Mouse (Mus musculus): ENCODE measurements around the gene Isyna1.

Isyna1 gene

DNA sequence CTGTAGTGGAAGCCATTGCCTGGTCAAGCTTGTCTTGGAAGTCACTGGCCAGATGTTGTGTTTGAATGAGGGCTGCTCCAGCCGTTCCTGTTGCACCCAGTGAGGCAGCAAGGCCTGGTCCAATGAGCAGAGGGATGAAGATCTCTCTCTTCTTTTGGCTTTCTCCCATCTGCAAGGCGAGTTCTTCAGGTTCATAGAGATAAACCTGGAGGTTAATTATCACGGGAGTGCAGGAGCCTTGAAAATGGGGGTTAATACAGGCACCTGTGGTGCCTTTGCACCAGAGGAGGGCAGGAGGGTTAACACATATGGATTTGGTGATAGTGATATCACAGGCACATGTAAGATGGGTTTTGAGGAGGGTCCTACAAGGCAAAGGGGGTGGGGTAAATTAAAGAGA is 28.0 kb downstream of the Isyna1 start:
- no peak for DNase-seq (ENCODE audit: low read depth, low spot score)

DNA sequence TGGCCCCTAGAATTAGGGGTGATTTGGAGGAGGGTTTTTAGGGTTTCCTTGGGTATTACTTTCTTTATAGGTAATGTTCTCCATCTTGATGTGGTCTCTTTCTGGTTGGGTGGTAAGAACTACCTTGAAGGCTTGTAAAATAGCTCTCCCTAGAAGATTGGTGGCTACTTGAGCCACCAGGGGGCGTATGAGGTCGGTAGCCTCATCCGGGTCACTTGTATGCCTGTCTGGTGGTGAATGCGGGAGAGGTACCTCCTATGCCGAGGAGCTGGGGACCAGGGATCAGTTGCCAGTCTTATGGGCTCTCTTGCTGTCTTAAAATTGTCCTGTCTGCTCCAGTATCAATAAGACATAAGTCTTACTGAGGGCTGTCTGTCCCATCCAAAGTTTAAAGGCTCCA is 30.9 kb downstream of the Isyna1 start:
- DNase-seq (ENCODE audit: low read depth, low spot score), result no peak

DNA sequence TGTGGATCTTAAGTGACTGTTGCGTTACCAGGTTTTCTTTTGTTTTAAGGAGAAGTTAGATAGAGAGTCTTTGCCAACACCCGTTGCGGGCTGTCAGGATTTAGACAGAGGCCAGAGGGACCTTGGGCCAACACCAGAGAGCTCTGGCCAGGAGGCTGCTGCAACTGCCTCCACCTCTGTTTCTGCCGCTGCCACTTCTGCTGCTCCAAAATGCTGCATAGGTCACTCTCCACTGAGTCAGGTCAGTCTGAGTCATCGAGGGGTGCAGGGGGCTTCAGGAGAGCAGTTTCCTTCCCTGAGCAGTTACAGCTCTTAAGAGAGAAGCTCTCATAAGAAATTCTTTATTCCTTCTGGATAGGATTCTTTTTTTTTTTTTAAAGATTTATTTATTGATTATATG is 32.9 kb downstream of the Isyna1 start:
- no peak for DNase-seq (ENCODE audit: low read depth, low spot score)

DNA sequence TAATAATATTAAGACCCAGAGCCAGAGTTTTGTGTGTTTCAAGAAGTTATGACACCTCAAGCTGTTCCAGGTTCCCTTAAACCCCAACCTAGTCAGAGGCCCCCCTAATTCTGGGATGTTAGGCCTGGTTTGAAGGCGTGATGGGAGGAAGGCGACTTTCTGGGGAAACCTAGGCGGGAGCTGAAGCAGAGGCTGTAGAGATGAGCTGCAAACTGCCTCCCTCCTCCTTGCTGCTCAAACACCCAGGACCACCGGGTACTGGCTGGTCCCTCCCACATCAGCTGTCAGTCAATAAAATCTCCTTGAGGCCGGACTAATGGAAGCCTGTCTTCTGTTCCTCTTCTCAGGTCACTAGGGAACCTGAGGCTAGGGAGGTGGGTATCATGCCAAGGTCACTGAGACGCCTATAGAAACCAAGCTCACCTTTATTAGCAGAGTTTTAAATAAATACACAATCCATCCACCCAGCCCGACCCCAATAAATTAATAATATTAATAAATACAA is 34.9 kb downstream of the Isyna1 start:
- no peak for DNase-seq (ENCODE audit: low read depth, low spot score)

DNA sequence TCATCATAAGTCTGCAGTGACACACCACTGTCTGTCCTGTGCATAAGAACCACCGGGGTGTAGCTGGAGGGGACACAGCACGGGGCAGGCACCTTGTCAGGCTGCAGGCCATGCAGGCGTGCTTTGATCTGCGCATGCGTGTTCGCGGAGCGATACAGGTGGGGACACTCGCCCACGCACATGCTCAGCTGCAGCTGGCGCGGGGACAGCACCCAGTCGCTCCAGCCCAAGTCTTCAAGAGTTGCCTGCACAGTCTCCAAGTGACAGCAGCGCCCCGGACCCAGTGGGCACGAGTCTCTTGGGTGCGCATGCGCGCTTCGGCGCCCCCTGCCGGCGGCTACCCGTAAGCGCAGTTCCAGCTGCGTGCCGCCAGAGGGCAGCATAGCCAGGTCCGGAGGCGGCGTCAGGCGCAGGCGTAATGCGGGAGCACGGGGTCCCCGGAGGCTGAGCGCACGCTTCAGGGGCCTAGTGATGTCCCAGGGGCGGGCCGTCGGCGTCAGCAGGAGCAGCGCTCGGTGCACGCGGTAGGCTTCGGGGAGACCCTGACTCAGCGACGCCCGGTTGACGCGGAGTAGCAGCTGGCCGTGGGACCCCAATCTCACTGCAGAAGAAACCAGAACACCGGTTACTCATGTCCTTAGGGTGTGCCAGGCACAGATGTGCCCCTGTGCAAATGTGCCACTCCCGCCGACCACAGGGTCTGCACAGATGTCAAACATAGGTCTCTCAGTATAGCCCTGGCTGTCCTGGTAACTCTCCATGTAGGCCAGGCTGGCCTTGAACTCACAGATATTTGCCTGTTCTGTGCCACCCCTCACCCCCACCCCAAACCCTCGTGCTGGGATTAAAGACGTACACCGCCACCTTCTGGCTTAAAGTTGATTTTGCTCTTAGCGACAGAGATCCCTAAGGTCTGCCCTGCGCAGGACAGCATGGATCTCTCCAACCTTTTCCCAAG is 35.7 kb downstream of the Isyna1 start:
- peak; percentile 95 for DNase-seq (ENCODE audit: low read depth, low spot score)

DNA sequence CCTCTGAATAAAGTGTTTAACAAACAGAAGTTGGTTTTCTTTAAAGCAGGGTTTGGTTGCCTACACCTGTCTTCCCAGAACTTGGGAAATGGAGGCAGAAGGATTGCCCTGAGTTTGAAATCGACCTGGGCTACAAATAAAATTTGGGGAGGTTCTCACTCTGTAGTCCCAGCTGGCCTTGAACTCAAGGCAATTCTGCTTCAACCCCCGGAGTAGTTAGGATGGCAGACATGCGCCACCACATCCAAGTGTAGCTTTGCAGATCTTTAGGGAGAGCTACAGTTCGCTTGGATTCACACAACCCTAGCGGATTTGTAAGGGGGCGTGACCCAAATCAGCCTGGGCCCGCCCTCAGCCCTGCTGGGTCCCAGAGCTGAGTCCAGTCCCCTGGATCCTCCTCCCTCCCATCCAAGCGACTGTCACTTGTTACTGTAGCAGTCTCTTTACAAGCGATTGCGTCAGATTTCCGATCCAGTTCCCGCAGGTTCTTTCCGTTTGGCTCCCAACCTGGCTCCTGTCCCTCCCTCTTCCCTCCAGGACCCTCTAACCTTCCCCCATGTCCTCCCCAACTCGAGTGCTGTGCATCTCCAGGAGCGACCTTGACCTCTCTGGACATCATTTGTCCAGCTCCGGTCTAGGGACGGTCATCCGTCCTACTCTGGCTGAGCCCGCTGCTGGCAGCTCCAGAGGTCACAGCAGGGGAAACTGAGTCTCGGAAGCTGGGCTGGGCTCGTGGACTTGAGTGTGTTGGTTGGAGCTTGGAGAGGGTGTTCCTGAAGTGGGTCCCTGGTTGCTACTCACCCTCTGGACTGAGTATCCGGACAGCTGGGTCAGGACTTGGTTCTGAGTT is 36.6 kb downstream of the Isyna1 start:
- no peak for DNase-seq (ENCODE audit: low read depth, low spot score)

DNA sequence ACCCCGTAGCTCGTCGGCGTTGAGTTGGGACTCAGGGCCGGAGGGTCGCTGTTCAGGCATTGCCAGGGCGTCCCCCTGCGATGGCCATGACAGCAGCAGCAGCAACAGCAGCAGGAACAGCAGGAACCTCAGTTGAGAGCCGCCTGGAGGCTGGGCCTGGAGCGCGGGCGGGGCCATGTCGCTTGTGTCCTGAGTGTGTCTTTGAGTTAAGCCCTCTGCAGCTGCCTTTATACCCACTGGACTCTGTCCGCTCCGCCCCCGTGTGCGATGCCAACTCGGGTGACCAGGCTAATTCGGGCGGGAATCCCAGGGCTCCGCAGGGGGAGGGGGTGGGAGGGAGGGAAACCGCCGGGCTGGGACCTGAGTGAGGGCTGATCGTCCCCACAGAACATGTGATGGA is 37.3 kb downstream of the Isyna1 start:
- DNase-seq (ENCODE audit: low read depth, low spot score), result no peak

DNA sequence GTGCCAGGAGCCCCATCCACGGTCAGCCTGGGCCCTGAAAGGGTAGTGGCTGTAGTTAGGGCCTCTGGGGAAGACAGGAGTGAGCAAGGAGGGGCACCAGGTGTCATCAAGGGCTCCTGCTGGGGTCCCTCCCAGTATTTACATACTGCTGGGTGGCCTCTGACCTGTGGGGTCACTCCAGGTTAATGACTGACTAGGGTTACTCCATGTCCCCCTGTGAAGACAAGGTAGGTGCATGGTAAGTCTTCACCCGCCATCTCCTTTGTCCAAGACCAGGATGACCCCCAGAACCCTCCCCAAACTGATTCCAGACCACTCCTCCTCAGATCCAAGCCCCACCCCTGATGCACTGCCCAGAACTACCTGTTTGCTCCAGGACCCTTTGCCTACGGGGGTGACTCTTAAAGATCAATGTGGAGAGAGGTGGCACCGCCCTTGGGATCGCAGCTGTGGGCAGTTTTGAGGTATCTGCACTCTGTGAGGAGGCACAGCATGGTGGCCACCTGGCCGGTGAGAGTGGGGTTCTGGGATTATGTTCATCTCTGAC is 38.2 kb downstream of the Isyna1 start, which contains the start of gene Gdf15:
TSS of gene Gdf15 (minus strand) at position 111 of the 547 bp plus-strand sequence.
- DNase-seq (ENCODE audit: low read depth, low spot score), result no peak

DNA sequence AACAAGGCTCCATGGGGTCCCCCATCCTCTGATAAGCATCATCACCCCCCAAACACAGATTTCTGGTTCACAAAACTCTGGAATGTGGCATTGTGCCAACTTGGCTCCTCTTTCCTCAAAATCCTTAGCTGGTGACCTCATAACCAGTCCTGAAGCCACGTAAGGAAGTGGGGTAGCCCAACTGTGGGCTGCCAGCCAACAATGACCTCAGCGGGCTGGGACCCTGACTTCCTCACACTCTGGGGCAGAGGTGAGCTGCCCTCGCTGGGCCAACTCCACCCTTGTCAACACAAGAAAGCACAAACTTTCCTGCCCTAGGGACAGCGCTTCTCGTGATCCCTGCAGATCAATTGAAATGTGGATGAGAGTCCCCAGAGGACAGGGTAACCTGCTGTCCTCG is 39.9 kb downstream of the Isyna1 start:
- DNase-seq (ENCODE audit: low read depth, low spot score), result peak; percentile 59

DNA sequence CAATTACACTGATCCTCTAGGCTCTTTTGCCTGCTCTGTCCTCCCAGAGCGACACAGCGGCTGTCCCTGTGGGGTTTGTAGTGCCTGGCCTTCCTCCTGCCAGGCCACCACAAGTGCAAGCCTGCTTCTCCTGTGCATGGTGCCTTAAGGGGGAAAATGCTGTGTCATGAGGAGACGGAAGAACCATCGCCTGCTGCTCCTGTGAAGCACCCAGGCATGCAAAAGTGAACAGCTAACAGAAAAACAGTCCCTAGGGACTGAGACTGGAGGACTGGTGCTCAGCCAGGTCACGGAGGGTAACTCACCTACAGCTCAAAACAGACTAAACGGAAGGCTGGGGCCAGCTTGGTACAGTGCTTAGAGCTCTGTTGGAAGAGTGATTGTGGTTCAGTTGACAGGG is 41.4 kb downstream of the Isyna1 start:
- DNase-seq (ENCODE audit: low read depth, low spot score), result no peak

DNA sequence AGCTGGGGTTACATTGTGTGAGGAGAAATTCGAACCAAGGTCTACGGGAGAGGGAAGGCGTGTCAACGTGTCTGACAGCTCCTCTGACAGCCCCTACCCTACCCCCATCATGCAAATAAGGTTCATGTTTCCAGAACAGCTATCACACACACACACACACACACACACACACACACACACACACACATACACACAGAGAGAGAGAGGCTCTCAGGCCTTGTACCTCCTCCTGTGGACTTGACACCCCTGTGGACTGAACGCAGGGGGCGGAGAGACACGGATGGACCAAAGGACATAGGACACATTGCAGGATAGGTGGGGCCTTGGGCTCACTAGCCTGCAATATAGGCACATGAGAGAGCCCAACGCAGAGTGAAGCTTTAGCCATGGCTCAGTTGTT is 42.7 kb downstream of the Isyna1 start:
- DNase-seq (ENCODE audit: low read depth, low spot score), result no peak

DNA sequence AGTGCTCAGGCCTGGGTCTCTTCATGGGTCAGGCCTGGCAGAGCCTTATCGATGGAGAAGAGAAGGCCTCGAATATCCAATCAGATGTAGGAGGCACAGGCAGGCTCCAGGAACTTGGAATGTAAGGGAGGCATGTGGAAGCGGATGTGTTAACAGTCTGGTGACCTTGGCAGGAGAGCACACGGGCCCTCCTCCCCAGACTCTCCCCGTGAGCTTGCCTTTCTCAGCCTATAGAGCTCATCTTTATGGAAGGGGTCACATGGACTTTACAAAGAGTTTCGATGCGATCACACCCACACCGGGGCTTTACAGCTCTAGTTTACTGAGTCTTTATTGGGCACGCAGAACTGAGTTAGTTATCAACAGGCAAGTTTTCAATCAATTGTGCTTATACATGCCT is 44.6 kb downstream of the Isyna1 start:
- DNase-seq (ENCODE audit: low read depth, low spot score), result no peak

DNA sequence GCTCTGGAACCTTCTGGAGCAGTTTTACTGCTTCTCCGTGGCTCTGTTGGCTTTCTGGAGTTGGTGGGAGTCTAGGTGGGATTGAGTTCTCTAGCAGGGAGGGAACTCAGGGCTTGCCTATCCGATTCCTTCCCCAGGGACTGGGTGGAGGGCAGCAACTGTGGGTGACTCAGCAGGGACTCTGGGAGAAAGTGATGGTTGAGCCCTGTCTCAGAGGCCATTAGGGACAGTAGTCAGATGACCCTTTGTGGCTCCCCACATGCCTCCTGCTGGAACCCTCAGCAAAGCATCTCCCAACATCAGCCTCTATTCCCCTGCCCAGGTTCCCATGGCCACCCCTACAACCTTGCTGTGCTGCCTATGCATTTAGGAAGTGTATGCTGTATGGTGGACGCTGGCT is 48.8 kb downstream of the Isyna1 start:
- DNase-seq (ENCODE audit: low read depth, low spot score), result no peak

DNA sequence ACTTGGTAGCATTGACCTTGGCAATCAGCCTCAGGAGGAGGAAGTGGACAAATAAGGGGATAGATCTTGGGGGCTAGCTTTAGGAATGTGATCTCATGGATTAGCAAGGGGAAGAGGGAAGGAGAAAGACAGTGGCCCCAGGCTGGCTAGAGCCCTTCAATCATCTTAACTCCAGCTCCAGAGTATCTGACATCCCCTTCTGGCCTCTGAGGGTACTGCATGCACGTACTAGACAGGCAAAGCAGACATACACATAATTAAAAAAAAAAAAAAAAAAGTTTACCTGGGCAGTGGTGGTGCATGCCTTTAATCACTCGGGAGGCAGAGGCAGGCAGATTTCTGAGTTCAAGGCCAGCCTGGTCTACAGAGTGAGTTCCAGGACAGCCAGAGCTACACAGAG is 49.9 kb downstream of the Isyna1 start:
- no peak for DNase-seq (ENCODE audit: low read depth, low spot score)

DNA sequence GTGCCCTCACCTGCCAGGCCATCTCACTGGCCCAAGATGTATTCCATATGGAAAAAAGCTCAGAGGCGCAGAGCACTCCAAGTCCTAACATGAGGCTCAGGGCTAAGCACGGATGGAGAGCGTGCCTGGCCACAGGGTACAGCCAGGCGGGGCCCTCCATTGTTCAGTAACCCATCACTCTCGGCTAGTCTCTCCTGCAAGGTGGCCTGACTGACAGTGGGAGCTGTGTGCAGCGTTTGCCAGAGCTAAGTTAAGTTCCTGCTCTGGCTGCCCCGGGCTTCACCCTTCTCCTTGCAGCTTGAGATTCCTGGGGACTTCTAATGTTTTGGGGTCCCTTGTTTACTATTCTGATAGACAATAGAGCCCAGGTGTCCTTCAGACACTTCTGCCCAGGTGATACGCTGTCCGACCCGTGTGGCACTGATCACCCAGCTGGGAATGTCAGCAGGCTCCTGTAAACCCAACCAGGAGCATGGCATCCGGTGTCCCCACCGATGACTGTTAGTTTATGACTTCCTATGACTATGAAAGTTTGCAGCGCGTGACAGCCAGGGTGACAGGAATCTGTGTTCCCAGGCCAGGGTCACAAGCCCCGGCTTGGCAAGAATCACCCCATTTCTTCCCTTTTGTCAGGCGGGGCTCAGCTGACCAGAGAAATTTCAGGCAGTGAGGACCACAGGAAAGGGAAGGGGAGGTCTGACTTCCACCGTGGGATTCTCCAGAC is 51.5 kb downstream of the Isyna1 start:
- DNase-seq (ENCODE audit: low read depth, low spot score), result no peak

DNA sequence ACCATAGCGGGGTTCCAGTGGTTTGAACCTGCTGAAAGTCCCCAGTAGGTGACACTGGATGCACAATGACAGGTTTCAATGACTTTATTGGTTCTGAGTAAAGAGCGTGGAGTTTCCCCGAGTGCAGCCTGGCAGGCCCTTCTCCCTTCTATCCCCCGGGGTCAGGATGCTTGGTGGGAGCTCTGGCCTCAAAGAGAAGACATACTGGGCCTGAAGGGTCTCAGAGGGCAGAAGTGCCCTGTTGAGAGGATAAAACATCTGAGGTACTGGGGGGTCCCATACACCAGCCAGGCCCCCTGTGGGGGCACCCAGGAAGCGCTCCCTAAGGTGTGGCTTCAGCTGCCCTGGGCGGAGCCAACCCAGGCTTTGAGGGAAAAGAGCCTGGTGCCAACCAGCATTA is 52.2 kb downstream of the Isyna1 start:
- DNase-seq (ENCODE audit: low read depth, low spot score), result no peak

DNA sequence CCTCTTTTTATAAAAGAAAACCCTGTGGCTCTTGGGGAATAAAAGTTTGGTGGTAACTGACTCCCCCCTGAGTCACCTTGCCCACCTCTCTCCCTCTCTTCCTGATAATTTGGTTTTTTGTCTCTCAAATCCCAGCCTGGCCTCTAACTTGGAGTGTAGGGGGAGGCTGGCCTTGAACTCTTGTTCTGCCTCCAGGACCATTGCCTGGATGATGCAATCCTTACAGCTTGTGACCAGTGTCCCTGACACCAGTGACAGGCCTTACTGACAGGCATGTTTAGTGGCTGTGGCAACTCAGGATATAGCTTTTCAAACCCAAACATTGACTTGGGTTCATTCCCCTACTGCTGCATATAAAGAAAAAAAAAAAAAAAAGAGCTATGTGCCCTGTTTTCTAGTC is 52.6 kb downstream of the Isyna1 start:
- DNase-seq (ENCODE audit: low read depth, low spot score), result no peak
